Mouse (Mus musculus) neural tube, embryonic 12.5 days (tissue): ENCODE results near the gene Urm1. TPM values are rescaled to one million over a fixed set of nuclear protein-coding genes. Genes with fewer than 3 reads are reported as not detected.
"Not testable (repeated sequence)": the region's sequence is repeated elsewhere in the genome, so short reads cannot be mapped to it uniquely, and the experiment has no call there.

Experiments
- ATAC-seq: fragments of 200-750 bp; cut with Nextera tagmentation; 2 replicates; pipeline ENCODE4 v1.8.0; 2017; ENCODE audit warnings: low read depth, mild to moderate bottlenecking, moderate TSS enrichment, moderate library complexity; ENCODE audit not compliant: low FRiP score
- H3K27ac ChIP-seq: fragments of 300-500 bp; sonication (generic); 2 replicates; pipeline ENCODE4 v1.5.1; 2016
- H3K27me3 ChIP-seq: fragments of 300-500 bp; sonication (generic); replicated peaks from 2 replicates; pipeline ENCODE4 v1.6.1; 2016; ENCODE audit warnings: mild to moderate bottlenecking
- H3K36me3 ChIP-seq: fragments of 300-500 bp; sonication (generic); 2 replicates; pipeline ENCODE4 v1.6.1; 2016; ENCODE audit warnings: mild to moderate bottlenecking
- H3K4me1 ChIP-seq: fragments of 300-500 bp; sonication (generic); 2 replicates; pipeline ENCODE4 v1.6.1; 2016
- H3K4me2 ChIP-seq: fragments of 300-500 bp; sonication (generic); replicated peaks from 2 replicates; pipeline ENCODE4 v1.6.1; 2016; ENCODE audit warnings: mild to moderate bottlenecking
- H3K4me3 ChIP-seq: fragments of 300-500 bp; sonication (generic); 2 replicates; pipeline ENCODE4 v1.5.1; 2016
- H3K9ac ChIP-seq: fragments of 300-500 bp; sonication (generic); 2 replicates; pipeline ENCODE4 v1.6.1; 2016; ENCODE audit warnings: mild to moderate bottlenecking
- H3K9me3 ChIP-seq: fragments of 300-500 bp; sonication (generic); 2 replicates; pipeline ENCODE4 v1.6.1; 2016; ENCODE audit warnings: mild to moderate bottlenecking
- WGBS: fragments of 180-500 bp; shearing (Covaris S2); methylation state at CpG from one replicate; pipeline ENCODE4 v1.1.7; 2016; 5-methylcytosine and 5-hydroxymethylcytosine counted together
- polyA plus RNA-seq: library from polyadenylated mRNA; unstranded; fragments of >200 nt; fragmentation: Nextera tagmentation; extraction: Ambion mirVana; gene quantifications from 2 replicates; pipeline ENCODE4 v1.2.1, GENCODE M21; 2016

Urm1 gene
- polyA plus RNA-seq: 17.2 and 19.2 TPM in 2 replicates

DNA sequence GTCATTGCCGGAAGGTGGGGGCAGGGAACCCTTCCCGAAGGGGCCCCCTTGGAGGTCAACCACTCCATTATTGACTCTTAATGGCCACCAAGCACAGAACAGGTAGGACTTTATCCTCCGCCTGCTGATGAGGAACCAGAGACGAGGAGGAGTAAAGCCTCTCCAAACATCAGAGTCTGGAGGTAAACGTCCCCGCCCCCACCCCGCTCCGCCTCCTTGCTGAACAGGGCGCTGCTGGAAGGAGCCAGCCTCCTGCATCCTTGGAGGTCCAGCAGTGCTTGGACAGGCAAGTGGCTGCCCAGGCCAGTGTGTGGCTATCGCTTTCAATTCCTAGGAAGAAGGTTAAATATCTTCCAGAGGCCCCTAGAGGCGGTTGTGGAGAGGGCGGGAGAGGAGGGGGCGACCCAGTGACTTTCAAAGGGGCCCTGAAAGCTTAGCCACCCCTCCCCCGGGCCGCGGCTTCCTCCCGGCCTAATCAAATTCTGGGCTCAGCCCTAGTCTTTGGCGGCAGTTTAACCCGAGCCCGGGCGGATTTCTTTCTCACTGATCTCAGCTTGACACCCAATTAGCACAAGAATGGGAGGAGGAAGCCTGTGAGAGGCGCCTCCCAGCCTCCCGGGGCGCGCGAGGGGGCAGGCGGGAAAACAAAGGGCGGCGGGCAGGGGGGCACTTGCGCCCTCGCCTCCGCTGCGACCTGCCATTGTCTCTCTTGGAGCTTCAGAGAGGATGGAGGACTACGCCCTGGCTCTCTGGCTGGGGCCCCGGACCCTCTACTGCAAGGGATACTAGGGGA is at the start of gene Urm1:
Urm1 (plus strand) TSS at position 51 of the 793 bp plus-strand sequence.
- no peaks in the 10 kb centered on the region for H3K27me3 ChIP-seq
- 1% methylated on average over 35 of the region's 35 CpGs for WGBS
- peaks cover 11% of the 10 kb centered on the region for H3K36me3 ChIP-seq
- H3K9ac ChIP-seq: peak within 1 kb of the TSS; percentile 62
- peak within 1 kb of the TSS; percentile 58 for H3K4me2 ChIP-seq
- H3K27ac ChIP-seq: peak within 1 kb of the TSS; percentile 84
- H3K4me3 ChIP-seq: peak within 1 kb of the TSS; percentile 34
- no peaks in the 10 kb centered on the region for H3K9me3 ChIP-seq
- ATAC-seq: peak; percentile 75
- H3K4me1 ChIP-seq: peaks cover 26% of the 10 kb centered on the region

GRCm38 (mm10) chr2:29770162-29770561 is 49.7 kb upstream of the Urm1 start:
- ATAC-seq: no peak
- peaks cover 12% of the 10 kb centered on the region for H3K36me3 ChIP-seq
- no peak overlapping the region for H3K27ac ChIP-seq
- H3K27me3 ChIP-seq: no peaks in the 10 kb centered on the region
- no peaks in the 10 kb centered on the region for H3K9me3 ChIP-seq
- H3K4me1 ChIP-seq: no peaks in the 10 kb centered on the region
- no peak overlapping the region for H3K9ac ChIP-seq
- H3K4me2 ChIP-seq: no peak overlapping the region
- no peak overlapping the region for H3K4me3 ChIP-seq

DNA sequence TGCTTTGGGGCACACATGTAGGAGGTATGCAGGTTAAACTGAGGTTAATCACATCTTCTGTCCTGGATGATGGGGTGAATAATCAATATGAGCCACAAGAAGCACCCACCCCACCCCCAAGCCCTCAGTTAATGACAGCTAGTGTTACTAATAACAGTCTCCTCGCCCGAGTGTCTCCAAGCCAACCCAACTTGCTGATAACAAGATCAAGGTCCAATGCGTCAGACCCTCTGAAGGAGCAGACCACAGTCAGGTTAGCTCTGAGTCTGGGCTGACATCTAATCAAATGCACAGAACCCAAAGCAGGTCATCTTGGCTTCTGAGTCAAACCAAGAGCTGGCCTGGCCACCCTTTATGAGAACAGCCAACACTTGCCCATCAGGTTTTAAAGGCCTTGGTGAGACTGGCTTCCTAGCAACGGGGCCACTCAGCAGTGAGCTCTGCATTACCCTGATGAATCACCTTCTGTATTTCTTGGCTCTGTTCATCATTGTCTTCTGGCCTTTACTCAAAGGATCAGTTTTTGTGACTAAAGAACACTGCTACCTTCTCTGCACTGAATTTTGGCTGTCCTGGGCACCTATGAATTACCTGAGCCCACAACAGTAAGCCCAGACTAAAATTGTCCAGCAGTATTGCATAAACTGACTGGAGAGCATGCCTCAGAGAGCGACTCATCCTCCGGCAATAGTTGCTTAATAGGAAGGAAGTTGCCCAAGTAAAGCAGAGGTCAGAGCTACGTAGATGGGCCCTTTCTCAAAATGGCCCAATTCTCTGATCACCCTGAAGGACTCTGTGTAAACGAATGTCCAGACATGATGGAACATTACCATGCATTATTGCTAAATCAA is 48.0 kb upstream of the Urm1 start:
- no peaks in the 10 kb centered on the region for H3K4me1 ChIP-seq
- H3K4me2 ChIP-seq: no peak overlapping the region
- H3K27ac ChIP-seq: no peak overlapping the region
- ATAC-seq: no peak
- no peak overlapping the region for H3K4me3 ChIP-seq
- no peaks in the 10 kb centered on the region for H3K9me3 ChIP-seq
- no peak overlapping the region for H3K9ac ChIP-seq
- no peaks in the 10 kb centered on the region for H3K27me3 ChIP-seq
- H3K36me3 ChIP-seq: peaks cover 24% of the 10 kb centered on the region
- WGBS: 88% methylated on average over 8 of the region's 8 CpGs

DNA sequence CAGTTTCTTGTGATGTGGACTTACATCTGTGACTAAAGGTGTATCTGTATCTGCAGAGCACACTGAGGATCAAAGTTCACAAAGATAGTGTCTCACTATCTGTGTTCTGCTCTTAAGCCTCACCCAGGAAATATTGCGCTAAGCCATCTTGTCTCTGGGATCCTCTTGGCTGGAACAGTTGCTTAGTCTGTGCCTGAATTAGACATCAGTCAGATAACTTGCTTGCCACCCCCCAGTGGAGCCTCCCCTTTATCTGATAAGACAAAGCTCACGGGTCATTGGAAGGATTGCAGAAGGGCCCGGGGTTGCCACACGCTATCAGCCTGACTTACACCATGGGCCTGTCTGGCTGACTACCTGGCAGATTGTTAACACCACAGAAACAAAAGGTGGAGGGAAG is 46.6 kb upstream of the Urm1 start:
- H3K9ac ChIP-seq: no peak overlapping the region
- no peak overlapping the region for H3K4me2 ChIP-seq
- no peak for ATAC-seq
- WGBS: 97% methylated on average over 4 of the region's 4 CpGs
- no peaks in the 10 kb centered on the region for H3K27me3 ChIP-seq
- peaks cover 39% of the 10 kb centered on the region for H3K36me3 ChIP-seq
- no peak overlapping the region for H3K4me3 ChIP-seq
- H3K4me1 ChIP-seq: no peaks in the 10 kb centered on the region
- H3K27ac ChIP-seq: no peak overlapping the region
- no peaks in the 10 kb centered on the region for H3K9me3 ChIP-seq

DNA sequence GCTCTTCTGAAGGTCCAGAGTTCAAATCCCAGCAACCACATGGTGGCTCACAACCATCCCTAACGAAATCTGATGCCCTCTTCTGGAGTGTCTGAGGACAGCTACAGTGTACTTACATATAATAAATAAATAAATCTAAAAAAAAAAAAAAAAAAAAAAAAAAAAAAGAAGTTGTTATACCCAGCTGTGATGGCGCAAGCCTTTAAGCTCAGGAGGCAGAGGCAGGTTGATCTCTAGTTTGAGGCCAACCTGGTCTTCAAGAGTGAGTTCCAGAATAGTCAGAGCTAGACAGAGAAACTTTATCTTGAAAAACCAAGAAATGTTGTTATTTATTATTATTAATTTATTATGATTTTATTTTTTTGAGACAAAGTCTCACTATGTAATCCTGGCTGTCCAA is 38.6 kb upstream of the Urm1 start:
- 96% methylated on average over 2 of the region's 2 CpGs for WGBS
- H3K36me3 ChIP-seq: peaks cover 93% of the 10 kb centered on the region

GRCm38 (mm10) chr2:29784290-29784689 is 35.6 kb upstream of the Urm1 start:
- H3K36me3 ChIP-seq: peaks cover 66% of the 10 kb centered on the region
- ATAC-seq: no peak

More for the DNA sequence above, 38.6 kb upstream of the Urm1 start:
- not testable (repeated sequence) for H3K27ac ChIP-seq, H3K4me3 ChIP-seq, H3K4me1 ChIP-seq, H3K9me3 ChIP-seq, H3K4me2 ChIP-seq, ATAC-seq, H3K27me3 ChIP-seq, H3K9ac ChIP-seq

GRCm38 (mm10) chr2:29787104-29787917 is 32.6 kb upstream of the Urm1 start, which contains the start of gene Coq4:
Gene Coq4, plus strand, starts transcription at chr2:29787493.
- Histone ChIP-seq H3K27ac (no peak within 1 kb of the TSS), H3K27me3 (no peaks in the 10 kb centered on the region), H3K4me1 (peaks cover 15% of the 10 kb centered on the region), H3K9me3 (no peaks in the 10 kb centered on the region), H3K4me3 (peak within 1 kb of the TSS; percentile 60), H3K9ac (peak within 1 kb of the TSS; percentile 71), H3K36me3 (peaks cover 59% of the 10 kb centered on the region), H3K4me2 (peak within 1 kb of the TSS; percentile 78)
- WGBS: 1% methylated on average over 31 of the region's 31 CpGs
- ATAC-seq: peak; percentile 90

More at GRCm38 (mm10) chr2:29784290-29784689, 35.6 kb upstream of the Urm1 start:
- Histone ChIP-seq H3K27me3 (no peaks in the 10 kb centered on the region), H3K9me3 (no peaks in the 10 kb centered on the region), H3K4me2 (no peak overlapping the region), H3K9ac (no peak overlapping the region), H3K4me1 (peaks cover 15% of the 10 kb centered on the region), H3K4me3 (no peak overlapping the region), H3K27ac (no peak overlapping the region)
- WGBS: 59% methylated on average over 4 of the region's 4 CpGs

GRCm38 (mm10) chr2:29787937-29788681 is 31.8 kb upstream of the Urm1 start, which contains the start of gene Trub2:
Gene Trub2, minus strand, starts transcription at chr2:29788502.
- peak; percentile 90 for ATAC-seq
- Histone ChIP-seq H3K27ac (no peak within 1 kb of the TSS), H3K36me3 (peaks cover 57% of the 10 kb centered on the region), H3K27me3 (no peaks in the 10 kb centered on the region), H3K4me2 (peak within 1 kb of the TSS; percentile 78), H3K4me1 (peaks cover 15% of the 10 kb centered on the region), H3K9me3 (no peaks in the 10 kb centered on the region), H3K9ac (peak within 1 kb of the TSS; percentile 71), H3K4me3 (peak within 1 kb of the TSS; percentile 60)
- WGBS: under 1% methylated on average over 45 of the region's 45 CpGs

GRCm38 (mm10) chr2:29792772-29793487 is 26.9 kb upstream of the Urm1 start:
- Histone ChIP-seq H3K27ac (no peak overlapping the region), H3K4me3 (no peak overlapping the region), H3K27me3 (no peaks in the 10 kb centered on the region), H3K9ac (no peak overlapping the region), H3K4me2 (no peak overlapping the region), H3K36me3 (peaks cover 53% of the 10 kb centered on the region), H3K4me1 (peaks cover 10% of the 10 kb centered on the region; the same call in 1 of the 2 replicates), H3K9me3 (no peaks in the 10 kb centered on the region)
- 98% methylated on average over 2 of the region's 2 CpGs for WGBS
- ATAC-seq: no peak

DNA sequence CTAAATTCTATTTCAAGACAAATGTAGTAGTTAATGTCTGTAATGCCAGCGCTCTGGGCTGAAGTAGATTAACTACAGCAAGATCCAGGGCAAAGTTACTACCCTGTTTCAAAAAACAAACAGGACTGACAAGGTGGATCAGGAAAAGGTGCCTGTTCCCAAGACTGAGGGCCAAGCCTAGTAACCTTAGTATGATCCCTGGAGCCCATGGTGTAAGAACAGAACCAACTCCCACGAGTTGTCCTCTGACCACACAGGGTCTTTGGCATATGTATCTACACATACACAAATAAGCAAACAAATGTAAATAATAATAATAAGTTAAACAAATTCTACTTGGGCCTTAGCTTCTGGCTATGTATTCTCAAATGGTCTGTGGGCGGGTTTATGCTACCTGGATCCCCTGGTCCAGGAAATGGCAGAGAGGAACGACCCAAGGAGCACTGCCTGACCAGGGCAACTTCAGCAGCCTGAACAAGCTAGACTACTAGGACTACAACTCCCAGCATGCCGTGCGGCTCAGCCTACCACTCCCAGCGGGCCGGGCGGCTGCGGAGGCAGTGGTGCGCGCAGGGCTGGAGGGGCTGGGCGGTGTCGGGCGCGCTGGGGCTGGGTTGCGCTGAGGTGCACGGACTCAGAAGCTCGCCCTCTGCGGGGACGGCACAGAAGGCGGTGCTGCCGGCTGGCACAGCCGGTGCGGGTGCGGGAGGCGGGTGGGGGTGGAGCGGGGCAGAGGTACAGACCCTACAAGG is 17.6 kb upstream of the Urm1 start, which contains the start of gene Slc27a4:
Slc27a4 (plus strand) TSS at position 560 of the 752 bp plus-strand sequence.
- ATAC-seq: peak; percentile 98
- Histone ChIP-seq H3K9me3 (no peaks in the 10 kb centered on the region), H3K36me3 (peaks cover 33% of the 10 kb centered on the region), H3K4me3 (peak within 1 kb of the TSS; percentile 81), H3K27me3 (no peaks in the 10 kb centered on the region), H3K4me1 (peaks cover 12% of the 10 kb centered on the region), H3K4me2 (peak within 1 kb of the TSS; percentile 82), H3K9ac (peak within 1 kb of the TSS; percentile 88), H3K27ac (peak within 1 kb of the TSS; percentile 81)
- 6% methylated on average over 28 of the region's 28 CpGs for WGBS
